Mouse (Mus musculus): Measurements from ENCODE around the gene Surf4. TPM values are rescaled to one million over a fixed set of nuclear protein-coding genes. Genes with fewer than 3 reads are reported as not detected.

The Surf4 gene
- polyA plus RNA-seq (2014; fragmentation: Nextera tagmentation; extraction: Ambion mirVana): 162 and 165 TPM in 2 replicates

DNA sequence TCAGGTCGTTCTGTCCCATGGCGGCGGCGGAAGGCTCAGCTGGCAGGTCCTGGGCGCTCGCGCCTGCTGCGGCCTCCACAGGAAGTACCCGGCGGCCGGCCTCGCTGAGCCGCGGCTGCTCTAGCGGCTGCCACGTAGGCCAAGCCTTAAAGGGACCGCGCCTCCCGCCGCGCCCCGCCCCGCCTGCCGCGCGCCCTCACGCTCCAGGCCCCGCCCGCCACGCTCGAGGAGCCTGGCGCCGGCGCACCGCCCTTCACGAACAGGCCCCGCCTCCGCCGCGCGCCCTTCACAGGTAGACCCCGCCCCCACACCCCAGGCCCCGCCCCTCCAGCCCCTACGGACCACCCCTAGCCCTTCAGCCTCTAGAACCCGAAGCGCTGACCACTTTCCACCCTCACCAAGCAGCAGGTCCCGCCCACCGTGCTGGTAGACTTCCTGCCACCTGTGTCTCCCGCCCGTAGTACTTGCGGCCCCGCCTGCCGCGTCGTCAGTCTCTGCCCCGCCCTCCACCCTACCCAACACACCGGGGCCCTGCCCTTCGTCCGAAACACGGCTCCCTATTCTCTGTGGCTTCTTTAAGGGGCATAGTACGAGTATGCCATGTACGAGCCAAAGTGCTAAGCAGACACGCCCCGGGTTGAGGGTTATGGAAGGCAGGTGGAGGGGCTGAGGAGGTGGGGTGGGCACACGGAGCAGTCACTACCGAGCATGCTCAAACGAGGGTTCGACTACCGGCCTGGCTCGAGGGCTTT lies at the start of gene Surf4, which contains the start of gene Stkld1:
Gene Surf4 (minus strand): TSS at position 625 of the 752 bp plus-strand sequence.
Gene Stkld1 (plus strand): TSS at position 744 of the 752 bp plus-strand sequence.
- ATAC-seq (replicated peaks; ENCODE audit: insufficient number of reproducible peaks, low FRiP score, low TSS enrichment, low read depth): peak; percentile 92
- WGBS: under 1% methylated on average over 48 of the region's 70 CpGs

GRCm38 (mm10) chr2:26980361-26980760 lies 46.6 kb upstream of the Surf4 start:
- no peak for DNase-seq (ENCODE audit: low spot score)
- WGBS: 54% methylated on average over 1 of the region's 1 CpGs
- Histone ChIP-seq H3K4me2 (ENCODE audit: low read depth, low read length) (no peak overlapping the region), H3K4me1 (ENCODE audit: control insufficient read depth, insufficient read depth, low read length) (no peaks in the 10 kb centered on the region), H3K9me3 (replicated peaks; ENCODE audit: control insufficient read depth, low read length) (no peaks in the 10 kb centered on the region), H3K27ac (replicated peaks; ENCODE audit: low read depth, low read length) (no peak overlapping the region), H3K27me3 (ENCODE audit: control insufficient read depth, insufficient read depth, low read length) (no peaks in the 10 kb centered on the region), H3K9ac (replicated peaks; ENCODE audit: low read length) (no peak overlapping the region), H3K4me3 (ENCODE audit: low read depth, low read length) (no peak overlapping the region), H3K36me3 (replicated peaks; ENCODE audit: control insufficient read depth, insufficient read depth, low read depth, low read length) (no peaks in the 10 kb centered on the region)
- ATAC-seq (replicated peaks; ENCODE audit: insufficient number of reproducible peaks, low FRiP score, low TSS enrichment, low read depth): no peak

More for the DNA sequence above, at the start of gene Surf4, which contains the start of gene Stkld1:
- Histone ChIP-seq H3K4me1 (ENCODE audit: control insufficient read depth, insufficient read depth, low read length) (no peaks in the 10 kb centered on the region; the same call in 1 of the 2 replicates), H3K27ac (replicated peaks; ENCODE audit: low read depth, low read length) (peak within 1 kb of the TSS; percentile 54), H3K36me3 (replicated peaks; ENCODE audit: control insufficient read depth, insufficient read depth, low read depth, low read length) (no peaks in the 10 kb centered on the region; the same call in 1 of the 2 replicates), H3K4me3 (ENCODE audit: low read depth, low read length) (peak within 1 kb of the TSS; percentile 76), H3K9ac (replicated peaks; ENCODE audit: low read length) (peak within 1 kb of the TSS; percentile 99), H3K27me3 (ENCODE audit: control insufficient read depth, insufficient read depth, low read length) (no peaks in the 10 kb centered on the region), H3K4me2 (ENCODE audit: low read depth, low read length) (peak within 1 kb of the TSS; percentile 72), H3K9me3 (replicated peaks; ENCODE audit: control insufficient read depth, low read length) (no peaks in the 10 kb centered on the region)
- DNase-seq (ENCODE audit: low spot score): peak; percentile 97

DNA sequence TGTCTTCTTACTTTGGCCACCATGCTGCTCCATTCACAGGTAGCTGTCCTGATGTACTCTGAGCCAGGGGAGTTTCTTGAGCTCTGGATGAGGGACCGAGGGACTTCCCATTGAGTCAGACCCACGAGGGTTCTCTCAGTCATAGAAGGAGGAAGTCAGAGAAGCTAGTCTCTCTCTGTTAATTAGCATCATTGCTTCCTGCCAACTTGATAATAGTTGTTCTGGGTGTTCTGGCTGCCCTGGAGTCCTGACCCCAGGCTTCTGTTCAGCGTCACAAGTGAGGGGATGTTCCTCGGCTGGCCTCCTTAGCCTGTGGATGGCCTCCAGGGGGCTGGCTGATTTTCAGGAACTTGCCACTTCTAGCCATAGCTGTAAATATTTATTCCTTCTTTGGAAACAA lies 40.2 kb upstream of the Surf4 start:
- Histone ChIP-seq H3K27ac (replicated peaks; ENCODE audit: low read depth, low read length) (no peak overlapping the region), H3K4me2 (ENCODE audit: low read depth, low read length) (no peak overlapping the region), H3K9me3 (replicated peaks; ENCODE audit: control insufficient read depth, low read length) (no peaks in the 10 kb centered on the region), H3K4me3 (ENCODE audit: low read depth, low read length) (no peak overlapping the region), H3K27me3 (ENCODE audit: control insufficient read depth, insufficient read depth, low read length) (no peaks in the 10 kb centered on the region), H3K9ac (replicated peaks; ENCODE audit: low read length) (no peak overlapping the region), H3K36me3 (replicated peaks; ENCODE audit: control insufficient read depth, insufficient read depth, low read depth, low read length) (no peaks in the 10 kb centered on the region), H3K4me1 (ENCODE audit: control insufficient read depth, insufficient read depth, low read length) (no peaks in the 10 kb centered on the region)
- DNase-seq (ENCODE audit: low spot score) (no peak), ATAC-seq (replicated peaks; ENCODE audit: insufficient number of reproducible peaks, low FRiP score, low TSS enrichment, low read depth) (no peak)
- WGBS: 36% methylated on average over 4 of the region's 4 CpGs

DNA sequence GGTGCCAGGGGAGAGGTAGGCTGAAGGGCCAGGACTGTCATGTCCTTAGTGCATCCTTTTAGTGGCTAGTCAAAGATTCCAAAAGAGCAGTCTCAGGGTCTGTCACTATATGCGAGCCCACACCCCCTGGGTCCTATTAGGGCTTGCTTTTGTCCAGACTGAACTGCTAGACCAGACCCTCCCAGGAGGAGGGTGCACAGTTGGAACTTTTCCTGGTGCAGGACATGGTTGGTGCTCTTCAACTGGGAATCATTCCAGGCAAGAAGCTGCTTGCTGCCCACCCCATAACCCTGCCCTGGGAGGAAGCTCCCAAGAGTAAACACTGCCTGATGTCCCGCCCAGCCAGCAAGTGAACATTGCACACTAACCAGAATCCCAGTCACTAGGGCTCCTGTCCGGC lies 39.4 kb upstream of the Surf4 start, which contains the start of gene Adamts13:
Gene Adamts13 (plus strand): TSS at position 301 of the 400 bp plus-strand sequence.
- no peak for DNase-seq (ENCODE audit: low spot score)
- Histone ChIP-seq H3K27ac (replicated peaks; ENCODE audit: low read depth, low read length) (no peak within 1 kb of the TSS), H3K9me3 (replicated peaks; ENCODE audit: control insufficient read depth, low read length) (no peaks in the 10 kb centered on the region), H3K9ac (replicated peaks; ENCODE audit: low read length) (no peak within 1 kb of the TSS), H3K4me1 (ENCODE audit: control insufficient read depth, insufficient read depth, low read length) (no peaks in the 10 kb centered on the region), H3K27me3 (ENCODE audit: control insufficient read depth, insufficient read depth, low read length) (no peaks in the 10 kb centered on the region), H3K36me3 (replicated peaks; ENCODE audit: control insufficient read depth, insufficient read depth, low read depth, low read length) (no peaks in the 10 kb centered on the region), H3K4me3 (ENCODE audit: low read depth, low read length) (no peak within 1 kb of the TSS), H3K4me2 (ENCODE audit: low read depth, low read length) (no peak within 1 kb of the TSS)
- ATAC-seq (replicated peaks; ENCODE audit: insufficient number of reproducible peaks, low FRiP score, low TSS enrichment, low read depth): no peak
- 79% methylated on average over 3 of the region's 3 CpGs for WGBS

DNA sequence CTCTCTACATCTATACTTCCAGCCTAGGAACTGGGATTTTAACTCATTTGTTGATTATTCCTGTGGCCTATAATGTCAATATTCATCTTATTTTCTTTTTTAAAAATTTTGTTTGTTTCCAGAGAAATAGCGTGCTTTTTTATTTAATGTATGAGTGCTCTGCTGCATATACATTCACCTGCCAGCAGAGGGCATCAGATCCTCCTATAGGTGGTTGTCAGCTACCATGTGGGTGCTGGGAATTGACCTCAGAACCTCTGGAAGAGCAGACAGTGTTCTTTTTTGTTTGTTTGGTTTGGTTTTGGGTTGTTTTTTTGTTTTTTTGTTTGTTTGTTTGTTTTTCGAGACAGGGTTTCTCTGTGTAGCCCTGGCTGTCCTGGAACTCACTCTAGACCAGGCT lies 33.5 kb upstream of the Surf4 start:
- Histone ChIP-seq H3K9me3 (replicated peaks; ENCODE audit: control insufficient read depth, low read length) (no peaks in the 10 kb centered on the region), H3K4me3 (ENCODE audit: low read depth, low read length) (no peak overlapping the region), H3K36me3 (replicated peaks; ENCODE audit: control insufficient read depth, insufficient read depth, low read depth, low read length) (no peaks in the 10 kb centered on the region), H3K27ac (replicated peaks; ENCODE audit: low read depth, low read length) (no peak overlapping the region), H3K4me1 (ENCODE audit: control insufficient read depth, insufficient read depth, low read length) (no peaks in the 10 kb centered on the region; the same call in 1 of the 2 replicates), H3K4me2 (ENCODE audit: low read depth, low read length) (no peak overlapping the region), H3K27me3 (ENCODE audit: control insufficient read depth, insufficient read depth, low read length) (no peaks in the 10 kb centered on the region), H3K9ac (replicated peaks; ENCODE audit: low read length) (no peak overlapping the region)
- WGBS: 77% methylated on average over 2 of the region's 2 CpGs
- no peak for DNase-seq (ENCODE audit: low spot score)
- ATAC-seq (replicated peaks; ENCODE audit: insufficient number of reproducible peaks, low FRiP score, low TSS enrichment, low read depth): no peak

DNA sequence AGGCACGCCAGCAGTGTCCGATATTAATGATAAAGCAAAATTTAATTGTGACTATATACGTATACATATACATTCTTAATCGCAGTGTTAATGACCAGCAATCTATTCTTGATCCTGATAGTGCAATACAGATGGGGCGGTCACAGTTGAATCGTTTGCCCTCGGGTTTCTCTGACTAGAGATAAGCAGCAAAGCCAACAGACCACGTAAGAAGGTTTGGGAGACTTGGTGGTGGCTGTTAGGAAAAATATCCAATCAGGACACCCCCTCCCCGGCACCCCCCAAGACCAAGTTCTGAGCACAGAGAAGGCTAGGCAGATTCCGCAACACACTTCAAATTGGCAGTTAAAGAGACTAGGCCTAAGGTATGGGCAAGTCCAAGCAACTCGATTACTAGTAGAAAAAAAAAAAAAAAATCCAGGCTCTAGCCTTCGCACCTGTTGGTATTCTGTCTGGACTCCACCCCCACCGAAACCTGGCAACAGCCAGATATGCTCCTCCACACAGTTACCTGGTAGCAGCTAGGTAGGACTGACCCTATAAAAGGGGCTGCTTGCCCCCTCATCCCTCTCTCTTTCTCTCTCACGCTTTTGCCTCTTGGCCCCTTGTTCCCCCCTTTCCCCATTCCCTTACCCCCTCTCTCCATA lies 31.1 kb upstream of the Surf4 start:
- Histone ChIP-seq H3K4me2 (ENCODE audit: low read depth, low read length) (peak overlapping the region; percentile 53), H3K36me3 (replicated peaks; ENCODE audit: control insufficient read depth, insufficient read depth, low read depth, low read length) (no peaks in the 10 kb centered on the region; the same call in 1 of the 2 replicates), H3K4me3 (ENCODE audit: low read depth, low read length) (peak overlapping the region; percentile 80), H3K27me3 (ENCODE audit: control insufficient read depth, insufficient read depth, low read length) (no peaks in the 10 kb centered on the region), H3K9me3 (replicated peaks; ENCODE audit: control insufficient read depth, low read length) (no peaks in the 10 kb centered on the region), H3K9ac (replicated peaks; ENCODE audit: low read length) (peak overlapping the region; percentile 88), H3K27ac (replicated peaks; ENCODE audit: low read depth, low read length) (peak overlapping the region; percentile 98; the same call in 1 of the 2 replicates), H3K4me1 (ENCODE audit: control insufficient read depth, insufficient read depth, low read length) (no peaks in the 10 kb centered on the region; the same call in 1 of the 2 replicates)
- 18% methylated on average over 14 of the region's 14 CpGs for WGBS
- DNase-seq (ENCODE audit: low spot score): no peak
- ATAC-seq (replicated peaks; ENCODE audit: insufficient number of reproducible peaks, low FRiP score, low TSS enrichment, low read depth): no peak; the same call in 1 of the 2 replicates

DNA sequence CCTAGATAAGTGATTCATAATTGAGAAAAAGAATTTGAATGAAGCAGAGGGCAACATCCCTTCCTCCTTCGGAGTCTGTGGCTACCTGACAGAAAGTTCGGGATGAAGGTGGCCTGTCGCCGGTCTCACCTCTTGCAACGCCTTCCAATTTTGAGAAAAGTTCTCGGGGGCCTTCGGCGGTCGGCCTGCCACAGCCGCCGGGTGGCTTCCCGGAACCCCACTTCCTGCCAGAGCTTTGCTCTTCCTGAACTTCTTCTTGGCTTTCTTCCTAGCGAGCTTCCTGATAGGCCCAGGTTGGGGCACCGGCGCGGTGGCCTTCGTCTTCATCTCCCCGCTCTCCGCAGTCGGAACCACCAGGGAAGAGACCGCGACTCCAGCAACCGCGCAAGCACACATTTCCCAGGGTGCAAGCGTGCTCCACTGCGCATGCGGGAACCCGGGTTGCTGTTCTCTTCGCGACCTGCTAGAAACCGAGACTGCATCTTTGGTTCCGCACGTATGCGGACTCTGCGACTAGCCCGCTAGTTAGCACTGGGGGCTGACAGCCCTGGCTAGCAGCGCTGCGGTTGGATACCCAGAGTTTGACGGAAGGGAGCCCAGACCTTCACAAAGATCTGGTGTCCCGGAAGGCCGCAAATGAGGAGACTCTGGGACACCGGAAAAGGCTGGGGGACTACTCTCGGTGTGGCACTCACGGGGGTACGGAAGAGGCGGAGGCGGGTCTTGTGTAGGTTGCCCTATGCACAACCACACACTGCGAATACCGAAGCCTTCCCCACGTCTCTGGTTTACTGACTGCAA lies 30.4 kb upstream of the Surf4 start, which contains the start of gene Rexo4:
Gene Rexo4 (minus strand): TSS at position 464 of the 801 bp plus-strand sequence.
- Histone ChIP-seq H3K4me3 (ENCODE audit: low read depth, low read length) (peak within 1 kb of the TSS; percentile 80), H3K4me2 (ENCODE audit: low read depth, low read length) (peak within 1 kb of the TSS; percentile 53), H3K9ac (replicated peaks; ENCODE audit: low read length) (peak within 1 kb of the TSS; percentile 88), H3K27ac (replicated peaks; ENCODE audit: low read depth, low read length) (peak within 1 kb of the TSS; percentile 98), H3K9me3 (replicated peaks; ENCODE audit: control insufficient read depth, low read length) (no peaks in the 10 kb centered on the region), H3K27me3 (ENCODE audit: control insufficient read depth, insufficient read depth, low read length) (no peaks in the 10 kb centered on the region), H3K36me3 (replicated peaks; ENCODE audit: control insufficient read depth, insufficient read depth, low read depth, low read length) (no peaks in the 10 kb centered on the region; the same call in 1 of the 2 replicates), H3K4me1 (ENCODE audit: control insufficient read depth, insufficient read depth, low read length) (no peaks in the 10 kb centered on the region; the same call in 1 of the 2 replicates)
- ATAC-seq (replicated peaks; ENCODE audit: insufficient number of reproducible peaks, low FRiP score, low TSS enrichment, low read depth) (peak; percentile 94), DNase-seq (ENCODE audit: low spot score) (peak; percentile 96)
- WGBS: under 1% methylated on average over 50 of the region's 50 CpGs

Measured in embryonic facial prominence, embryonic 11.5 days (tissue).